Mouse (Mus musculus): ENCODE measurements at regions not wholly inside any gene's neighbourhood (a gene's known extent, or its start where the extent isn't known, plus 50 kb on each side); places are given as distances from the start of the nearest gene placed in this dataset.

DNA sequence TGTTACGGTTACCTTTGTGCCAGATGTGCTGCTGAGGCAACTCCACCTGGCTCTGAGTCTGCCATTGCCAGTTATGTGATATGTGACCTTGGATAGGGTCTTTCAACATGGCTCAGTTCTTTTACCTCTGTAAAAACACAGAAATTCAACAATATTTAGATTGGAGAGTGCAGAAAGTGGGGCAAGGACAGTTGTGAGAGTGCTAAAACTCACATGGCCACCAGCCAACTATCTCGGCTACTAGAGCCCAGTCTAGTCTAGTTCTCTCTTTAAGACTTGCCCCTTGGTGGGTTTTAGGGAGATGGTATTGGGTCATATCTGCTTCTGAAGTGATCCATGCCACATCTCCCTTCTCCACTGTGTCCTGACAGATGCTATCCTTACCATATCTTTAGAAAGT is 233.0 kb downstream of the Phf14 start:
- DNase-seq (ENCODE audit: low spot score), result no peak

DNA sequence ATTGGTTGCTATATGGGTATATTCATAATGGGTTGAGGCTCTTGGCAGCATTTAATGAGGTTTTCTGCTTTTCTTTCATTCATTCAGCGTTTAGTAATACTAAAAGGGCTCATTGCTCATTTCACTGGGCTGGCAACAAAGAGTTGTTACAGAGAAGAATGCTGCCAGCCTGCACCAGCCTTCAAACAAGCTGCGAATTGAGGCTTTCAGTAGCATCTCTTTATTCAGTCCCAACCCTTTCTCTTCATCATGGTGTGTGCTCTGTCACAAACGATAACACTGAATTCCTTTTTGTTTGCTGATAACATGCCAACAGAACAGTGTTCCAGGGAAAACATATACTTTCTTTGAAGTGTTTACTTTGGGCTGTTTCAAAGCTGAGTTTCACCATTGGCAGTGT is 237.6 kb downstream of the Phf14 start:
- DNase-seq (ENCODE audit: low spot score), result no peak

DNA sequence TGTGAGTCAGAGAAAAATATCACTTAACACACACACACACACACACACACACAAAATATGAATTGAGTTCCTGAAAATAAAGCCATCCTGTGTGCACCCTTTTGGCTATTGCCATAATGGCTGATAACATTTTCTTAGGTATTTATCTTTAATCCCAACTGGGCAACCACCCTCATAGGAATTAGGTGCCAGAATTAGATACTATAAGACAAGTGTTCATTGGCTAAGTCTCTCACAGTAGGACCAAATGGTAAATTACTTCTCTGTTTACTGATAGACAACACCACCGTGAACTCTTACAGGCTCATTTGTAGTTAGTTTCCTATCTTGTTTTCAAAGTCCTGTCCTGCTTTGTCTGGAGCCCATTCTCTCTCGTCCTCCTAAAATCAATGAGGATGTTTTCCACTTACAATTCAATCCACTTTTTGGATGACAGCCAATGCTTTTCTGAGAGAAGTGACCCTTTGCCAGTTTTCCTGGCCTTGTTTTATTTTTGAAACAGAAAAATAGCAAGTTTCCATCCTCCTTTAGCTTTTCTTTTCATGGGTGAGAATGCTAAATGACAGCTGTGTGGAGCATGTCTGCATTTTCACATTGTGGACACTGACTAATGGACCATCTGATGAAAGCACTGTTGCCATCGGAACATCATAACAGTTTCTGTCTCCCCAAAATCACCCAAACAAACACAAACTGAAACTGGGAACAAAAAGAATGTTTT is 243.2 kb downstream of the Phf14 start:
- DNase-seq (ENCODE audit: low spot score), result no peak

DNA sequence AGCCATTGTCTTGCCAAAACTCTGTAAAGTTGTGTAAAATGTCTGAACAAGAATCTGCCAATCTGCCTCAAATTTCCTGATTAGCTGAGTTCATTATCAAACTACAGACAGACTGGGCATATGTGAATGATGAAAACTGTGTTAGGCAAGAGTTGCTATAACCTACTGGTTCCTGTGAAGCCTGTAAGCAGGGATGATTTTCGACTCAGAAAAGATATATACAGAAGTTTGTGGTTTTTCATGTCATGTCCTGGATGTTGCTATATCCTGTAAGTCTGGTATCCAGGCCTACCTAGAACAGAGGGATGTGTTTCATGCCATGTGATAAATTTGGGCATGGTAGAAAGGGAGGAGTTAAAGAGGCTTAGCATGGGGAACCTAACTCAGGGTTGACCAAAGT is 256.4 kb downstream of the Phf14 start:
- no peak for DNase-seq (ENCODE audit: low spot score)

DNA sequence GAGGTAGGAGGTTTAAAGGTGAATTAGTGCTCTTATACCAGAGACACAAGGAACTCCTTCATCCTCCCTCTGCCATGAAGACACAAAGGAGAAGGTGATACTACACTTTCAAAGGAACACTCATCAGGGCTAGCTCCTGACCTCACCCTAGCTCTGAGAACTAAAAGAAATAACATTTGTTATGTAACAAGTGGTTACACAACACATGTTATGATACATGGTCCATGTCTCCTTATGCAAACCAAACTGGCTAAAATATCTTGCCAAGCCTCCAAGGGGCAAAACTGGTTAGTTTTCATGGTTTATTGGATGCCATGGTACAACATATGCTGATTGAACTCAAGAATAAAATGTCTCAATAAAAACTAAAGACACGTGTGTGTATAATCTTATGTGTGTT is 260.9 kb downstream of the Phf14 start:
- DNase-seq (ENCODE audit: low spot score), result no peak

DNA sequence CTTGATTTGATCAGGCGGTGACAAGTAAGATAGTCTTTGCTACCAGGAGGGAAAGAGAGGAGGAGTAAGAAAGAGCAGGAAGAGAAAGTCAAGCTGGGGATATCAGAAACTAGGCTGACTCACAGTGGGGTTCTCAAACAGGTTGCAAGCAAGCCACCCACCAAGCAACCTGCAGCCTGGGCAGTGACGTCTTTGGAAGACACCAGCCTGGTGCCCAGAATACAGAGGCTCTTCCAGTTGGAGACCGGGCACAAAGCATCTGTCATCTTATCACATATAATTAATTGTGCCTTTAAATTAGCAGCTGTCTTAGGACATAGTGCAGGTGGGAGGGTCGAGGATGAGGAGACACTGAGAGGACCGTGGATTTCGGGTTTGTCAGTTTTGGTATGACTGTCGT is 261.8 kb downstream of the Phf14 start:
- no peak for DNase-seq (ENCODE audit: low spot score)

DNA sequence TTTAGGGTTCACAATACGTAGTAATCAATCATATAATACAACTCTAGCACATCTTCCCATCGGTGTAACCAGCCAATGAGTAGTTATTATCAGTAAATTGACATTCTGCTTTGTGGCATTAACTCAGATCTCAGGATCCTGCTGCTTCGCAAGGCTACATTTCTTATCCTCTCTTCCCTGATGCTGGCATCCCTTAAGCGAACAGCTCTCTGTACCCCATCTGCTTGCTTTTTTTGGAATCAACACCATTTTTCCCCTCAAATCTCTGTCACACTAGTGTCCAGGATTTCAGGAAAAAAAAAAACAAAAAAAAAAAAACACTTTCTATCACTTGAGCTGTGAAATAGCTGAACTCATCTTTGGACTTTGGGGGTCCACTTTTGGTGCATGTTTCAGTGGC is 263.1 kb downstream of the Phf14 start:
- DNase-seq (ENCODE audit: low spot score), result no peak

DNA sequence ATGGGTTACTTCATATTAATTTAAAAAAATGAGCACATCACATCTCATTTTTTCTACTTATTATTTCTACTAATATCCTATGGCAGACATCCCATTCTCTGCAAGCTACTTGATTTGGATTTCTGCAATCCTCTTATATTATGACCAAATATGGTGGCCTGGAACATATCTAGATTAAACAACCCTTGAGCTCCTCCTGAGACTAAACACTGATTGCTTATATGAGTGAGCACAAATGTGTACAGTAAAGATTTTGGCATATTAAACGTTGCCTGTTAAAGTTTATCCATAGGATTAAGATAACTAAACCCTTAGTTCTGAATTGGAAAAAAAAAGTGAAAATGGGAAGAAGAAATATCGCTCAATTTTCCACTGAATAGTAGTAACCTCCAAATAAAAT is 263.6 kb downstream of the Phf14 start:
- no peak for DNase-seq (ENCODE audit: low spot score)

DNA sequence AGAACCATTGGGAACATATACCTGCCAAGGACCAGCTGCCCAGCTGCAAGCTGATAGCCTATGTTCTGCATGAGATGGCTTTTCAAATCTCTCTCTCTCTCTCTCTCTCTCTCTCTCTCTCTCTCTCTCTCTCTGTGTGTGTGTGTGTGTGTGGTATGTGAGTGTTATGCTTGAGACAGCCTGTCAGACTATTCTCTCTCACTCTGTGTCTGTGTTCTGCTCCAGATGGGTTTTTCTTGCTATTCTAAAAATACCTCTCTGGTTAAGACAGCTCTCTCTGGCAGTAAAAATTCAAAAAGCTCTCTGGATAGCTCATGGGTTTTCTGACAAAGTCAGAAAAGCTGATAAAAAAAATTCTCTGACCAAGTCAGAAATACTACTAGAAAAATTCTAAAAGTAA is 270.4 kb downstream of the Phf14 start:
- DNase-seq (ENCODE audit: low spot score), result no peak

DNA sequence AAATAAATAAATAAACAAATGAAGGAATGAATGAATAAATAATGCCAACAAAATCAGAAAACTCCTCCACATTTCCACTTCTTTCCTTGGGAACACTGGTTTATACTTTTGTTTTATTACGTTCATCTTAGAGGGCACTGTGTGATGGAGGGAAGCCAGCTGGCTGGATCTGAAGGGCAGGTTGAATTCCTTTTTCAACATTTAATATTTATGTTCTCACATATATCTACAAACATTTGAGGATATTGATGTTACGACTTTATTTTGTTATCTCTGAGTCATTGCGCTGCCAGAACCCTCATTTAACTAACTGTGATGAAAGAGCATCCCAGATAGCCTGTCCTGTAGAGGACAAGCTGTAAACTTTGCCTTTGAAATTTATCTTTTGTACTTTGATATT is 273.3 kb downstream of the Phf14 start:
- no peak for DNase-seq (ENCODE audit: low spot score)

DNA sequence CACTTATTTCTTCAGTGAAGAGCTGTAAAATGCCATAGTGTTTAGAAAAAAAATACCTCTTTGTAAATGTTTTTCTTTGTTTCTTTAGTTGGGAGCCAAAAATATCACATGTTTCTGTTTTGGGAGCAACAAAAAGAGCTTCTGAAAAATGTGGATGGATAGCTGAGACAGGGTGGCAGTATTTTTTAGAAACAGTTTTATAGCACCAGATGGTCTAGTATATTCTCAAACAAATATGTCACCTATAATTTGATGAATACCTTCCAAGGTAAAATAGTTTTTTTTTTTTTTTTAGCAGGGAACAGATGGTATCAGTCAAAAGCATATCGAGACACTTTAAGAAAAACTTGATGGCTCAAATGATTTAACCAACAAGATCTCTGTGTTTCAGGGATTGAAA is 302.6 kb downstream of the Phf14 start:
- no peak for DNase-seq (ENCODE audit: low spot score)

DNA sequence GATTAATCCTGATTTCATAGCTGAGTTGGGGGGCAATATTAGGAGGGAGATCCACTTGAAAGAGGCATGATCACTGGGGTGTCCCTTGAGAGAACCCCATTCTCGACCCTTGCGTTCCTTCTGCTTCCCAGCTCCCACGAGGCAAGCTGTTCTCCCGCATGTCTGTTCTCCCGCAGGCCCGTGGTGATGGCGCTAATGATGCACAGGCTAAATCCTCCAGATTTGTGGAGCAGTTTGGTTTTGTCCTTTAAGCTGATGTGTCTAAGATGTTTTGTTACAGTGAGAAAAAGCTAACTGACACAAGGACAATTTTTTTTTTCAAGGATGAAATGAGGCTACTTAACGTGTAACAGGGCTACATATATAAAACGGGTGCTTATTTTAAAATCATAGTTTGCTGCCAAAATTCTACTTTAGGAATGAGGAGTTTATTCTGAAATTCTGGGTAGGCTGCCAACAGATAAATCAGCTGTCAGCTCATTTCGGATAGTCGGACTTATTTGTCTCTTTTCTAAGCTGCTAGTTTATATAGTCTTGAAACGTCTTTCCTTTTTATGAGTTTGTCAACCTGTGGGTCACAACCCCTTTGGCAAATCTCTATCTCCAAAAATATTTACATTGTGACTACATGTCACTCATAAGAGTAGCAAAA is 307.0 kb downstream of the Phf14 start:
- DNase-seq (ENCODE audit: low spot score), result no peak

DNA sequence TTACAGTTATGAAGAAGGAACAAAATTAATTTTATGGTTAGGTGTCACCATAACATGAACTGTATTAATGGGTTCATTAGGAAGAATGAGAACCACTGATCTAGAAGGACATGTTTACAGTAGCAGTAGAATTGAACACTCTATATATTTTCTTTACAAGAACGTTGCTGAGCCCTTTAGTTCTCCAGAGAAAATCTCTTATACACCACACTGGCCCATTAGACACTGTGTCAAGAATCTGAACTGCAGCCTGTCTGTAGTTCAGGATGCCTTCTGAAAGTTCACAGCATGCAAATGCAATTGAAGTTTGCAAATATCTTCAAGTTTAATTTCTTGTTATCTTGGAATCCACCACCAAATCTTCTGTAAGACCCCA is 307.6 kb downstream of the Phf14 start:
- no peak for DNase-seq (ENCODE audit: low spot score)

DNA sequence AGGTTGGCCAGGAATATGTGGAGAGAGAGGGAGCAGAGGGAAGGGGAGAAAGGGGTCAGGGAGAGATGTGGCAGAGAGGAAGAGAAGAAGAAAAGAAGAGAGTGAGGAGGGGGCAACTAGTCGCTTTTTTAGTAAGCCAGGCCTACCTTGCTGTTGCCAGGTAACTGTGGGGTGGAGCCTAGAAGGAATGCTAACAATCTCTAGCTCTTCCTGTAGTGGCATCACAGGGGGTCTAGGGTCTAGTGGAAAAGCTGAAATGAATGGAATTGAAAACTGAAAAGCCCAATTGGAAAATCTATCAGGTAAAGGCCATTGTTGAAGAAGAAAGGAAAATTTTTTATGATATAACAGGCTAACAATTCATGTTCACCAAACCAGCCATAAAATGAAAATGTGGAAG is 336.5 kb downstream of the Phf14 start:
- DNase-seq (ENCODE audit: low spot score), result no peak

DNA sequence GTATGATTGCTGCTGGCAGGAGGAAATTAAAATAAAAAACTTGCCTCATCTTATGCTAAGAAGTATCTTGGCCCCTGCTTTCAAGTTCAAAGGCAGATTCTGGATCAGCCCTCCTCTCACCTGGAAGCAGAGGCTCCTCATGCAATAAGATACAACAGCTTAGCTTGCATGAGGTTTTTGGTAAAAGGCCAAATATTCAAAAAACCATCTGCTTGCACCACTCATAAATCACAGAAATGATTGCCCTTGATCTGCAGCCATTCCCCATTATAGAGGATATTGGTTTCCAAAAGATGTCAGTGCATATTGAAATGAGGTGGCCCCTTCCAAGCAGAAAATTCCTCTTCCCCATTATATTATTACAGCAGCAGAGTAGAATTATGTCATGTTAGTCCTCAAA is 340.4 kb downstream of the Phf14 start:
- DNase-seq (ENCODE audit: low spot score), result no peak

DNA sequence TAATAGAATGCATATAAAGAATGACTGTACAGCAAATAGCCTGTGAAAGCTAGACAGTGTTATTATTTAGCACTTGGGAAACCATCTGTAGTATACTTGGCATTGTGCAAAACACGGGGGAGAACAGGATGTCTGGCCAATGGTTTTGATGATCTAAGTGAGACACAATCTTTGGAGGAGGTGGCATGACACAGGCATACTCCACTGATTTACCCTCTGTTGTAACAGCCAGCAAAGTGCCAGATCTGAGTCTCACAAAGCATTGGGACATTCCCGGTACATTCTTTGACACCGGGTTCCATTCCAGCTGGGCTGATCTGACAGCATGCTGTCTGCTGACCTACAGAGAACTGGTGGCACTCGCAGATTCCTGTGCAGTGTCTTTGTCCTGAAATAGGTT is 341.0 kb downstream of the Phf14 start:
- DNase-seq (ENCODE audit: low spot score), result no peak

DNA sequence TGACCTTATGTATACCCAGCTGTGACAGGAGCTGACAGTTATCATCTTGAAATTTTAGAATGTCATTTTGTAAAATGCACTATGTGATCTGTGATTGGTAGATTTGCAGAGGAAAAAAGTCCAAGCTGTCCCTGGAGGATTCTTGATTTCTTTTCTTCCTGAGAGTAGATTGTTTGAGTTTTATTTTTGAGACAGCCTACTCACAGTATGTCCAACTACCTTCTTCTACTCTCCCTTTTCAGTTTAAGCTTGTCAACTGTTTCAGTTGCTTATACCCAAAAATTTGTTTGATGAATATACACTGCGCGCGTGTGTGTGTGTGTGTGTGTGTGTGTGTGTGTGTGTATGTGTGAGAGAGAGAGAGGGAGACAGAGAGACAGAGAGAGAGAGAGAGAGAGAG is 346.9 kb downstream of the Phf14 start:
- DNase-seq (ENCODE audit: low spot score), result no peak

DNA sequence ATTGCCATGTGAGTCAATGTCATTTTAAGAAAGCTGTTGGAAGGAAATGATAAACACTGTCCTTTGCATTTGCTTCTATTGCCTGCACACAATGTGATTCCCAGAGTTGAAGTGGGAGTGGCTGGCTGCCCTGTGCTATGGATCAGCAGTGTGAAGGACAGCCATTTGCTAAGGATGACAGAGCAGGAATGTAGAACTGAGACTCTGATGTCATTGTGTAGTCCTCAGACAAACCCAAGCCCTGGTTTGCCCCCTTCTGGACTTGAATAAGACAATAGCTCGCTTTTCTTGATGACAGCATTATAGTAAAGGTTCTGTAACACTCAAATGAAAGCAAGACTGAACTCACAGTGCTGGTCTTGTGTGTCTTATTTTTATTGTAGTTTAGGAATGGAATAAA is 347.8 kb downstream of the Phf14 start:
- DNase-seq (ENCODE audit: low spot score), result no peak

DNA sequence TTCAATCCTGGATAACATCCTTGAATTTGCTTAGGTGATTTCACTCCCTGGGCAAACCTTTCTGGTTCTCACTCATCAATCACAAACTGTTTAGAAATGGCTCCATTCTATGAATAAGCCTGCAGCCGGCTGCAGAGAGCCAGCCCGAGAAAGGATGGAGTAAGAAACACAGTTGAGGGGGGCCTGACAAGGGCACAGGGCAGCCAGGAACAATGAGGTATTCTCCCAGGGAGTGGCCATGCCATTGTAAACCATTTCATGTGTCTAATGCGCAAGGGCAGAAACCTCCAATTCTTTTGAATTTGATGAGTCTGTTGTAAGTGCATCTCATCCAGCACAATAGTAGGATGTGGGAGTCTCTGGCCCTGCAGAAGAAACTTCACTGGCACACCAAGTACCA is 350.7 kb downstream of the Phf14 start:
- no peak for DNase-seq (ENCODE audit: low spot score)

DNA sequence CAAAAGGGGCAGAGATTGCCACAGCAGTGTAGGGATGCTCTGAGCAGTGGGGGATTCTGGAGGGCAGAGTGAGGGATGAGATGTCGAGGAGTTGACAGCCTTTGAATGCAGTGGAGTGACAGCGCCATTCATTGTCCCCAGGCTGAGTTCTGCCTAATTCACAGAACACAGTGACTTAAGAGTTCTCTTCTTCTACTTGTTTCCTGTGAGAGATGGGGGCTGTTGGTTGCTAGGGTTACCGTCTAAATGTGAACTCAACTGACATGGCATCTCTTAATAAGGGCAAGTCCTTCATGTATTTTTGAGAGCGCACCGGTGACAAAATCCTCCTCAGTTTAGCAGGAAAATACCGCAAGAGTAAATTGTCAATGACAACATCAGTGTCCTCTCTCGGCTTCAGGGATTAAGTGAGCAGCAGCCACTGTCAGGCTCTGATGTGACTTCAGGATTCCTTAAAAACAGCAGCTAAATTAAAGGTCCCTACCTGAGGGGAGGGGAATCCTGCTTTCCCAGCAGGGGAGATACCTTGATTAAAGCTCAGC is 351.4 kb downstream of the Phf14 start:
- DNase-seq (ENCODE audit: low spot score), result no peak

DNA sequence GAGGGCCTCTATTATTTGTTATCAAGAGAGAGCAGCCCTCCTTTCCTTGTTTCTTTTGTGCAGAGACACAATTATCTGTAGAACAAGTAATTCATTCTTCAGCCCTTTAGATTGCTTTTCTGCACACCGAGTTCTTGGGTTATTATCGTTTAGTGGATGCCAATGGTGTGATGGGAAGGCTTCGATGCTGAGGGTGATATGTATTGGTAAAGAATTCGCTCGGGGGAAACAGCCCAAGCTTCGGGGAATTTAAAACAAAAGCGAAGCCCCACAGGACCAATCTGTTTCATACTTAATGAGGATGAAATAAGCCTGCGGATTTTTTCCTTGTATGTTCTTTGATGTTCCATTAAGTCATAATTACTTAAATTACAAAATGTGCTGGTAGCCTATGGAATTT is 352.0 kb downstream of the Phf14 start:
- no peak for DNase-seq (ENCODE audit: low spot score)

DNA sequence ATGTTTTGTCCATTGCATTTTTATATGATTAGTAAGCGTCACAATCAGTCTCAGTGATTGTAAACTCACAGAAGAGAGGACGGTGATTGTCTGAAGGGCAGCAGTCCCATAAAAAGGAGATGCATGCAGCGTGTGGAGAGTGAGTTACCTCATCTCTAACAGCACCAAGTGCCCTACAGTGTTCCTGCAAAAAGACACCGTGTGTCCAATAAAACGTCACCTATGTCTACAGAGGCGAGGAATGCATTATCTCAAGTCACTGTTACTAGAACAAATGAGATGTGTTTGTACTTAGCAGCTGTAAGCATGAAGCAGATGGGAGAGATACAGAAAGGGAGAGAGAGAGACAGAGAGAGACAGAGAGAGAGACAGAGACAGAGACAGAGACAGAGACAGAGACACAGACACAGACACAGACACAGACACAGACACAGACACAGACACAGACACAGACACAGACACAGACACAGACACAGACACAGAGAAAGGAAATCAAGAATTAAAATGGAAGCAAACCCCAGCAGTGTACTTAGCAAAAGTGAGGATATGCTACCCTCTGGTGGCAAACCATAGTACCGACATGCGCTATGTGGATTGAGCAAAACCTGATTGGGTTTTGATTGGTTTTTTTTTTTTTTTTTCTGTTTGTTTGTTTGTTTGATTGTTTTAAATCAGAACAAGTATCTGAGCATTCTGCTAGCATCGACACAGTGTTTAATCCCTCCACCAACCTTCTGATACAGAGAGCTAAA is 352.9 kb downstream of the Phf14 start:
- DNase-seq (ENCODE audit: low spot score), result peak; percentile 20
